8 mouse cellular contexts compared by ENCODE assay signal in the genomic region with DNA sequence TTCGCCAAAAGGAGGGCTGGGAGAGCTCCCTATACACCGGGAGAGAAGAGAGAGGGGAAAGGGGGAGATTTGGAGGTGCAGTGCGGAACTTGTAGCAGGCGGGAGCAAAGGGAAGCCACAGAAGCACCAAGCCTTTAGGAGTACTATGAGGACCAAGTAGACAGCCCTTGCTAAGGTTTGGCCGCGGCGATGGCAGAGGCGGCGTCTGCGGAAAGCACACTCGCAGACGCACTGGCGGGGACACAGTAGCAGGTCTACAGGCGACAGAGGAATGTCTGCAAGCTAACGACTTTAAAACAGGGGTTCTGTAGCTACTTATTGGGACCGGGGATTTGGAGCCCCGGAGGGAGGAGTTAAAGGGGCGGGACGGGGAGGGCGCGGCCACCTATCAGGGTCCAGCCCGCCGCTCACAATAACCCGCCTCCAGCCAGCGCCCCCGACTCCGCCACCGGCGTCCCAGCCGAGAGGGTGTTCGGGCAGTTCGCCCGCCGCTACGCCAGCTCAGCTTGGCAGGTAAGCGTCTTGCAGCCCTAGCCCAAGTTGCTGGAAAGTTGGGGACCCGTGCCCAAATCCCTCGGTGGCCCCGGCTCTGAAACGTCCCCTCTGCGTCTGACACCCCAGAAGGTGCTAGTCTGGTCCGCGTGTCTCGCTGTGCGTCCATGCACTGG. TPM values are rescaled to one million over a fixed set of nuclear protein-coding genes. Genes with fewer than 3 reads are reported as not detected.
DNase-seq lines count a peak whose midpoint lies in the region; ATAC-seq and TF ChIP-seq lines count a peak whose summit lies in the region.

A gene (plus strand): TSS at position 439 of the 668 bp plus-strand sequence.

- H3K79me3 ChIP-seq in C2C12 (ENCODE audit: low read depth) = no peaks in the 10 kb centered on the region

- no peak for TF ChIP-seq CTCF in C2C12 (IDR thresholded peaks at IDR 0.05; ENCODE audit: control insufficient read depth, insufficient read depth, insufficient read length)

- no peak within 1 kb of the TSS for H3K27ac ChIP-seq in forebrain, embryonic 12.5 days
- peak within 1 kb of the TSS; percentile 53 for H3K27ac ChIP-seq in limb, embryonic 10.5 days
- no peak within 1 kb of the TSS for H3K27ac ChIP-seq in stomach, embryonic 14.5 days (ENCODE audit: low read length)

- H3K4me1 ChIP-seq in forebrain, embryonic 12.5 days = peaks cover 22% of the 10 kb centered on the region
- H3K4me1 ChIP-seq in limb, embryonic 10.5 days = peaks cover 40% of the 10 kb centered on the region
- H3K4me1 ChIP-seq in stomach, embryonic 14.5 days (ENCODE audit: control insufficient read depth, insufficient read depth, low read length) = peaks cover 8% of the 10 kb centered on the region; the same call in 1 of the 2 replicates

- peak within 1 kb of the TSS; percentile 96 for H3K4me2 ChIP-seq in forebrain, embryonic 12.5 days
- peak within 1 kb of the TSS; percentile 93 for H3K4me2 ChIP-seq in stomach, embryonic 14.5 days (replicated peaks; ENCODE audit: low read depth, low read length)

- H3K9me3 ChIP-seq in forebrain, embryonic 12.5 days = no peaks in the 10 kb centered on the region
- no peaks in the 10 kb centered on the region for H3K9me3 ChIP-seq in limb, embryonic 10.5 days (replicated peaks)
- H3K9me3 ChIP-seq in stomach, embryonic 14.5 days (ENCODE audit: control insufficient read depth, low read depth, low read length) = no peaks in the 10 kb centered on the region

- peak within 1 kb of the TSS; percentile 25 for H3ac ChIP-seq in C2C12 (ENCODE audit: control insufficient read depth, insufficient read length, low read depth)

- H3K36me3 ChIP-seq in C2C12 (ENCODE audit: control insufficient read depth, insufficient read depth) = no peaks in the 10 kb centered on the region
- no peaks in the 10 kb centered on the region for H3K36me3 ChIP-seq in forebrain, embryonic 12.5 days (replicated peaks)
- no peaks in the 10 kb centered on the region for H3K36me3 ChIP-seq in limb, embryonic 10.5 days
- no peaks in the 10 kb centered on the region for H3K36me3 ChIP-seq in stomach, embryonic 14.5 days (ENCODE audit: control insufficient read depth, insufficient read depth, low read length)

- intact Hi-C loops in heart, postnatal 36 days (cut with DNase I) = no loop called here

- under 1% methylated on average over 45 of the region's 45 CpGs for WGBS in forebrain, embryonic 12.5 days
- under 1% methylated on average over 45 of the region's 45 CpGs for WGBS in limb, embryonic 10.5 days
- WGBS in stomach, embryonic 14.5 days = under 1% methylated on average over 45 of the region's 45 CpGs

- peak; percentile 65; the same call in 1 of the 2 replicates for ATAC-seq in forebrain, embryonic 12.5 days (ENCODE audit: low FRiP score)
- ATAC-seq in stomach, embryonic 14.5 days (ENCODE audit: insufficient number of reproducible peaks, insufficient read depth, low FRiP score, low read depth) = peak; percentile 69

- H3K9ac ChIP-seq in forebrain, embryonic 12.5 days = peak within 1 kb of the TSS; percentile 51
- H3K9ac ChIP-seq in stomach, embryonic 14.5 days (replicated peaks; ENCODE audit: low read depth, low read length) = peak within 1 kb of the TSS; percentile 33; the same call in 1 of the 2 replicates

- peak; percentile 76 for DNase-seq in adrenal gland, adult 2 months
- peak; percentile 75 to 82 for DNase-seq in heart, postnatal 36 days
- DNase-seq in limb, embryonic 10.5 days (ENCODE audit: low spot score) = peak; percentile 83
- DNase-seq in mesoderm, embryonic 11.5 days (ENCODE audit: low read depth, low spot score) = peak; percentile 63
- DNase-seq in layer of hippocampus, postnatal 36 days = no peak

- H3K79me2 ChIP-seq in C2C12 (ENCODE audit: control insufficient read depth, insufficient read depth) = no peaks in the 10 kb centered on the region

- peaks cover 18% of the 10 kb centered on the region for H3K27me3 ChIP-seq in C2C12 (ENCODE audit: control insufficient read depth, insufficient read depth, insufficient read length)
- H3K27me3 ChIP-seq in forebrain, embryonic 12.5 days = peaks cover 60% of the 10 kb centered on the region
- peaks cover 73% of the 10 kb centered on the region for H3K27me3 ChIP-seq in limb, embryonic 10.5 days (ENCODE audit: low read depth, poor library complexity, severe bottlenecking)
- peaks cover 22% of the 10 kb centered on the region for H3K27me3 ChIP-seq in stomach, embryonic 14.5 days (ENCODE audit: control insufficient read depth, insufficient read depth, low read length)

- H3K4me3 ChIP-seq in C2C12 (ENCODE audit: insufficient read depth, poor library complexity, severe bottlenecking) = peak within 1 kb of the TSS; percentile 25
- H3K4me3 ChIP-seq in forebrain, embryonic 12.5 days (replicated peaks) = peak within 1 kb of the TSS; percentile 53
- peak within 1 kb of the TSS; percentile 64 for H3K4me3 ChIP-seq in limb, embryonic 10.5 days
- peak within 1 kb of the TSS; percentile 49 for H3K4me3 ChIP-seq in stomach, embryonic 14.5 days (ENCODE audit: low read depth, low read length)

TF ChIP-seq in C2C12, 6 proteins besides CTCF, POLR2A, EP300 and RAD21:
- TF ChIP-seq USF1 (IDR thresholded peaks at IDR 0.05; ENCODE audit: low read depth) = no peak

RNA-seq across cellular contexts. Expression of the gene that starts here (rescaled TPM):
- polyA plus RNA-seq in C2C12 (2012; fragmentation: generic; extraction: Trizol) = 0.91 TPM
- 1 to 10 TPM; 3.2 to 7.3 TPM for total RNA-seq in adrenal gland, adult 2 months (2021)
- 9.1 and 11.4 TPM in 2 replicates for polyA plus RNA-seq in adrenal gland, adult 2 months (2012; rRNA removed)
- 1.4 and 1.7 TPM in 2 replicates for polyA plus RNA-seq in forebrain, embryonic 12.5 days (2016; fragmentation: Nextera tagmentation; extraction: Ambion mirVana)
- total RNA-seq in heart, postnatal 36 days (2021) = 10 to 100 TPM; 11.6 to 13.1 TPM
- polyA plus RNA-seq in limb, embryonic 10.5 days (2016; fragmentation: Nextera tagmentation; extraction: Ambion mirVana) = 1.7 and 2.6 TPM in 2 replicates
- 7.1 and 8.9 TPM in 2 replicates for polyA plus RNA-seq in stomach, embryonic 14.5 days (2014; fragmentation: Nextera tagmentation; extraction: Ambion mirVana)
- total RNA-seq in layer of hippocampus, postnatal 36 days (2021) = under 1 TPM in 1 of 2 experiments, not detected in 1; 0.37 TPM

Comparison
In these comparisons a context has a peak if more than half of its experiments do, and no peak if none do; other contexts are left out.
1. DNase-seq: peak in adrenal gland, adult 2 months (single experiment), heart, postnatal 36 days (2 of 2), limb, embryonic 10.5 days (single experiment) and mesoderm, embryonic 11.5 days (single experiment); none in layer of hippocampus, postnatal 36 days (0 of 2).
2. Peak in every context shown above with its lines, with median percentiles within 50 percentile points of each other: H3K4me3 ChIP-seq.